8 mouse cellular contexts compared by ENCODE assay signal in the genomic region with DNA sequence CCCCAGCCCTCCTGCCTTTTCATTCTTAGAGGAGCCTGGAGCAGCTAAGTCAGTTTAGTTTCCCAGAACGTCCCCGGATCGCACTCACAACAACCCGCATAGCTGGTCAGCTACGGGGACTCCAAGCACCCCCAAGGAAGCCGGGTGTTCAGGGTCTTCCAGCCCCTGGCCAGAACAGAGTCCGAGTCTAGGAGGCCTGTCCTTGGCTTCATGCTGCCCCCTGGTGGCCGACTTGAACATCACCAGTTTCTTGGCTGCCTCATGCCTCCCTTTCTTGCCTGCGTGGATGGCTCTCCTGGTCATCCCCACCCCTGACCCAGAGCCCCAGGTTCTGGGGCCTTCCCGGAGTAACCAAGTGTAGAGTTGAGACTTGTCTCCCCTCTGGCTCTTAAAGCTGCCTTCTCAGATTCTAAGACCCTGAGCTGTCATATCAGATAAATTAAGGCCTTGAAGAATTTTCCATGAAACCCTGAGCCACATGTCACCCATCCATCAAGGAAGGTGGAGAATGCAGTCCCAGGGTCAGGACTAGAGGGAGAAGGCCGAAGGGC. TPM values are rescaled to one million over a fixed set of nuclear protein-coding genes. Genes with fewer than 3 reads are reported as not detected.
DNase-seq lines count a peak whose midpoint lies in the region; ATAC-seq and TF ChIP-seq lines count a peak whose summit lies in the region.

No protein-coding gene starts in this region.

- 0 out of 2 replicates have a peak overlapping the region, but pooled peaks have one; percentile 4 for H3K9ac ChIP-seq in heart, embryonic 12.5 days
- H3K9ac ChIP-seq in lung, embryonic 14.5 days: no peak overlapping the region

- H3K4me3 ChIP-seq in heart, embryonic 12.5 days: no peak overlapping the region
- H3K4me3 ChIP-seq in lung, embryonic 14.5 days (ENCODE audit: low read depth, low read length): no peak overlapping the region

- peaks cover 45% of the 10 kb centered on the region for H3K4me1 ChIP-seq in heart, embryonic 12.5 days (replicated peaks)
- peaks cover 3% of the 10 kb centered on the region; the same call in 1 of the 2 replicates for H3K4me1 ChIP-seq in lung, embryonic 14.5 days (ENCODE audit: insufficient read depth)

- H3K36me3 ChIP-seq in heart, embryonic 12.5 days: no peaks in the 10 kb centered on the region
- no peaks in the 10 kb centered on the region for H3K36me3 ChIP-seq in lung, embryonic 14.5 days (ENCODE audit: insufficient read depth)

- peak; percentile 46 to 59 for DNase-seq in CD8-positive naive resting alpha-beta T cell, adult 2 months (ENCODE audit: low read depth in 2 of 2, low spot score in 2 of 2)
- DNase-seq in adrenal gland, adult (ENCODE audit: inconsistent age in 2 of 2, low spot score in 1 of 2): peak; percentile 85 to 96
- DNase-seq in embryo, embryonic 11 days: peak; percentile 87
- peak; percentile 57 to 93 for DNase-seq in kidney, postnatal 36 days
- peak; percentile 90 for DNase-seq in lung, embryonic 14.5 days
- peak; percentile 66 for DNase-seq in right cerebral cortex, adult 18-20 months
- peak; percentile 79 for DNase-seq in urinary bladder, adult 2 months (ENCODE audit: low spot score)

- H3K9me3 ChIP-seq in heart, embryonic 12.5 days (replicated peaks): peaks cover 26% of the 10 kb centered on the region
- peaks cover 22% of the 10 kb centered on the region; the same call in 1 of the 2 replicates for H3K9me3 ChIP-seq in lung, embryonic 14.5 days (ENCODE audit: low read depth, low read length)

- no peak overlapping the region for H3K27ac ChIP-seq in heart, embryonic 12.5 days (ENCODE audit: poor library complexity, severe bottlenecking)
- H3K27ac ChIP-seq in lung, embryonic 14.5 days (ENCODE audit: low read depth): peak overlapping the region; percentile 72; the same call in 1 of the 2 replicates

- 0 out of 2 replicates have a peak, but pooled peaks have one; percentile 0 for ATAC-seq in heart, embryonic 12.5 days (ENCODE audit: insufficient number of reproducible peaks, low FRiP score)
- ATAC-seq in lung, embryonic 14.5 days (ENCODE audit: insufficient read depth): no peak

- 25% methylated on average over 11 of the region's 11 CpGs for WGBS in heart, embryonic 12.5 days
- WGBS in lung, embryonic 14.5 days: 29% methylated on average over 11 of the region's 11 CpGs

- peak; percentile 92 for TF ChIP-seq CTCF in lung, embryonic 14.5 days (IDR thresholded peaks at IDR 0.05; ENCODE audit: low read depth)

- H3K4me2 ChIP-seq in heart, embryonic 12.5 days: peak overlapping the region; percentile 81
- H3K4me2 ChIP-seq in lung, embryonic 14.5 days: peak overlapping the region; percentile 73; the same call in 1 of the 2 replicates

- no peaks in the 10 kb centered on the region for H3K27me3 ChIP-seq in heart, embryonic 12.5 days (replicated peaks)
- H3K27me3 ChIP-seq in lung, embryonic 14.5 days (ENCODE audit: insufficient read depth, low read length): no peaks in the 10 kb centered on the region

RNA-seq across cellular contexts. Expression of gene Cdkn1c, which starts 3.1 kb away (rescaled TPM):
- polyA plus RNA-seq in heart, embryonic 12.5 days (2016; fragmentation: Nextera tagmentation; extraction: Ambion mirVana): 1,218 and 1,354 TPM in 2 replicates
- polyA plus RNA-seq in lung, embryonic 14.5 days (2014; fragmentation: Nextera tagmentation; extraction: Ambion mirVana): 587 and 596 TPM in 2 replicates
- 17.5 TPM in 2 replicates for polyA plus RNA-seq in urinary bladder, adult 2 months (2012; rRNA removed)

RNA-seq across cellular contexts. Expression of gene Slc22a18, which starts 9.6 kb away (rescaled TPM):
- polyA plus RNA-seq in heart, embryonic 12.5 days (2016; fragmentation: Nextera tagmentation; extraction: Ambion mirVana): 0.90 and 0.91 TPM in 2 replicates
- 0.91 and 1.4 TPM in 2 replicates for polyA plus RNA-seq in lung, embryonic 14.5 days (2014; fragmentation: Nextera tagmentation; extraction: Ambion mirVana)
- polyA plus RNA-seq in urinary bladder, adult 2 months (2012; rRNA removed): 17.8 and 19.0 TPM in 2 replicates

RNA-seq across cellular contexts. Expression of gene Phlda2, which starts 39.0 kb away (rescaled TPM):
- polyA plus RNA-seq in heart, embryonic 12.5 days (2016; fragmentation: Nextera tagmentation; extraction: Ambion mirVana): 1.7 and 2.2 TPM in 2 replicates
- polyA plus RNA-seq in lung, embryonic 14.5 days (2014; fragmentation: Nextera tagmentation; extraction: Ambion mirVana): 2.9 and 3.9 TPM in 2 replicates
- 25.1 and 28.0 TPM in 2 replicates for polyA plus RNA-seq in urinary bladder, adult 2 months (2012; rRNA removed)

Comparison
In these comparisons a context has a peak if more than half of its experiments do, and no peak if none do; other contexts are left out.
1. RNA of gene Cdkn1c, which starts 3.1 kb away (polyA plus RNA-seq): 1,218 to 1,354 TPM in heart, embryonic 12.5 days and 587 to 596 TPM in lung, embryonic 14.5 days; 17.5 TPM in urinary bladder, adult 2 months; every median in the first group is over 10 times any median in the second.
2. Peak in every context shown above with its lines, with median percentiles within 50 percentile points of each other: DNase-seq.